Mouse (Mus musculus) thymus, adult 18-20 months (tissue): Measurements from ENCODE around the gene Pcyt1a.
A peak's percentile ranks its signal among the peaks of the same experiment; 100 is the strongest.
"Not testable (repeated sequence)": the region's sequence is repeated elsewhere in the genome, so short reads cannot be mapped to it uniquely, and the experiment has no call there.

Source experiments
- DNase-seq, 2 experiments: peaks; one replicate each; pipeline ENCODE4 v3.0.0; 2022; ENCODE audit warnings: mixed read lengths in 2 of 2

The Pcyt1a gene

GRCm38 (mm10) chr16:32479415-32479814 lies 48.7 kb downstream of the Pcyt1a start:
- no peak for DNase-seq

GRCm38 (mm10) chr16:32484431-32484871 lies 53.7 kb downstream of the Pcyt1a start:
- no peak for DNase-seq

- DNase-seq: no peak
These were observed 54.5 kb downstream of the Pcyt1a start for GRCm38 (mm10) chr16:32485209-32485608.

GRCm38 (mm10) chr16:32486046-32486445 lies 55.3 kb downstream of the Pcyt1a start:
- DNase-seq: no peak

GRCm38 (mm10) chr16:32487234-32488111 lies 56.8 kb downstream of the Pcyt1a start, which contains the start of gene Slc51a:
Slc51a (minus strand) TSS chr16:32487879.
- no peak for DNase-seq

- DNase-seq: no peak
These were observed 58.2 kb downstream of the Pcyt1a start for GRCm38 (mm10) chr16:32488939-32489338.

- DNase-seq: not testable (repeated sequence)
These were observed 63.6 kb downstream of the Pcyt1a start for GRCm38 (mm10) chr16:32494371-32494770.

- no peak for DNase-seq
These were observed 65.2 kb downstream of the Pcyt1a start, which contains the start of gene Zdhhc19 for GRCm38 (mm10) chr16:32495965-32496364. Zdhhc19 (plus strand) TSS chr16:32496265.

GRCm38 (mm10) chr16:32498996-32499395 lies 68.3 kb downstream of the Pcyt1a start:
- no peak for DNase-seq

GRCm38 (mm10) chr16:32499430-32500037 lies 68.8 kb downstream of the Pcyt1a start:
- DNase-seq: peak; percentile 64 to 66

GRCm38 (mm10) chr16:32501459-32501858 lies 70.7 kb downstream of the Pcyt1a start:
- DNase-seq: no peak

GRCm38 (mm10) chr16:32502621-32503335 lies 72.1 kb downstream of the Pcyt1a start:
- DNase-seq: no peak

- DNase-seq: no peak
These were observed 72.9 kb downstream of the Pcyt1a start for GRCm38 (mm10) chr16:32503633-32504032.

GRCm38 (mm10) chr16:32506298-32506697 lies 75.6 kb downstream of the Pcyt1a start:
- no peak for DNase-seq

- DNase-seq: no peak
These were observed 76.1 kb downstream of the Pcyt1a start for GRCm38 (mm10) chr16:32506868-32507267.

- DNase-seq: peak; percentile 57 to 59
These were observed 76.7 kb downstream of the Pcyt1a start for GRCm38 (mm10) chr16:32507407-32507806.

GRCm38 (mm10) chr16:32508035-32508434 lies 77.3 kb downstream of the Pcyt1a start:
- DNase-seq: no peak

GRCm38 (mm10) chr16:32508506-32509065 lies 77.9 kb downstream of the Pcyt1a start:
- no peak for DNase-seq

GRCm38 (mm10) chr16:32509066-32509942 lies 78.6 kb downstream of the Pcyt1a start:
- no peak for DNase-seq

GRCm38 (mm10) chr16:32510399-32511337 lies 79.9 kb downstream of the Pcyt1a start:
- DNase-seq: no peak

GRCm38 (mm10) chr16:32511338-32511734 lies 80.6 kb downstream of the Pcyt1a start:
- no peak for DNase-seq
